Mouse (Mus musculus) MEL (cell line): ENCODE data around the gene Gprin2.

ENCODE experiments used
- EP300 ChIP-seq, 2 experiments: IDR thresholded peaks; 2 replicates each; pipeline ENCODE4 v1.6.1; 2011; ENCODE audit warnings: improper control_type of control experiment in 2 of 2, low read length in 2 of 2, low read depth in 1 of 2, mild to moderate bottlenecking in 1 of 2
- GATA1 ChIP-seq: IDR thresholded peaks from 2 replicates; pipeline ENCODE4 v1.6.1; 2011; ENCODE audit warnings: low read depth, low read length, improper control_type of control experiment
- MYC ChIP-seq: IDR thresholded peaks from 2 replicates; pipeline ENCODE4 v1.6.1; 2011; ENCODE audit warnings: low read depth, mild to moderate bottlenecking, low read length, improper control_type of control experiment, moderate library complexity
- NELFE ChIP-seq: IDR thresholded peaks from 2 replicates; pipeline ENCODE4 v1.6.1; 2011; ENCODE audit warnings: low read depth, low read length, improper control_type of control experiment

DNA sequence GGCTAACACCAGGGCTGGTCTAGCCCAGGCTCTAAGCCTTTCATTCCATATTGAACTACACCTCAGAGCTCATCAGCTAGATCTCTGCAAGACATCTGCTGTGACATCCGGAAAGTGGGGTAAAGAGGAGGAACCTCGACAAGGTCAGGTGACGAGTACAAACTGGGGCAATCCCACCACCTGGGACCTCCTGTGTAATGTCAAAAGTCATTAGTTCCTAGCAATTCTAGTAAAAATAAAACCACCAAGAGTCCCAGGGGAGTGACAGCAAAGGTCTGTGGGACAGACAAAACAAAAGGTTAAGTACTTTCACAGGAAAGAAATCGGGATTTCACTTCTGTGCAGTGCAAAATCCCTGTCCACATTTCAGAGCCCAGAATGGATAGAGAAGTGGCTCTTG, 7.6 kb downstream of the Gprin2 start:
- TF ChIP-seq GATA1 (no peak), EP300 (IDR thresholded peaks at IDR 0.05; ENCODE audit: low read depth in 1 of 2, low read length in 2 of 2) (no peak), MYC (no peak), NELFE (no peak)
